Mouse (Mus musculus): ENCODE measurements at regions not wholly inside any gene's neighbourhood (a gene's known extent, or its start where the extent isn't known, plus 50 kb on each side); places are given as distances from the start of the nearest gene placed in this dataset.

- Histone ChIP-seq H3K4me1 (ENCODE audit: control insufficient read depth, insufficient read depth, low read length) (no peaks in the 10 kb centered on the region), H3K4me3 (ENCODE audit: insufficient read depth, low read length) (no peak overlapping the region), H3K27ac (ENCODE audit: insufficient read depth, low read length) (no peak overlapping the region)
- TF ChIP-seq CTCF (IDR thresholded peaks at IDR 0.05; ENCODE audit: borderline replicate concordance, insufficient read depth, low read length), result no peak
- no peak for TF ChIP-seq POLR2A (IDR thresholded peaks at IDR 0.05; ENCODE audit: low read depth, low read length)
Observed at GRCm38 (mm10) chr6:55627228-55627627, 53.8 kb downstream of the Neurod6 start.

- Histone ChIP-seq H3K4me1 (ENCODE audit: control insufficient read depth, insufficient read depth, low read length) (peaks cover 3% of the 10 kb centered on the region), H3K4me3 (ENCODE audit: insufficient read depth, low read length) (no peak overlapping the region), H3K27ac (ENCODE audit: insufficient read depth, low read length) (no peak overlapping the region)
- TF ChIP-seq CTCF (IDR thresholded peaks at IDR 0.05; ENCODE audit: borderline replicate concordance, insufficient read depth, low read length) (no peak), POLR2A (IDR thresholded peaks at IDR 0.05; ENCODE audit: low read depth, low read length) (no peak)
Observed at GRCm38 (mm10) chr6:55620366-55620765, 60.7 kb downstream of the Neurod6 start.

GRCm38 (mm10) chr6:55617922-55618481 is 63.1 kb downstream of the Neurod6 start:
- Histone ChIP-seq H3K4me3 (ENCODE audit: insufficient read depth, low read length) (0 out of 2 replicates have a peak overlapping the region, but pooled peaks have one; percentile 13), H3K27ac (ENCODE audit: insufficient read depth, low read length) (no peak overlapping the region), H3K4me1 (ENCODE audit: control insufficient read depth, insufficient read depth, low read length) (peaks cover 3% of the 10 kb centered on the region)
- TF ChIP-seq POLR2A (IDR thresholded peaks at IDR 0.05; ENCODE audit: low read depth, low read length) (no peak), CTCF (IDR thresholded peaks at IDR 0.05; ENCODE audit: borderline replicate concordance, insufficient read depth, low read length) (no peak)

GRCm38 (mm10) chr6:55610395-55610794 is 70.7 kb downstream of the Neurod6 start:
- no peaks in the 10 kb centered on the region for H3K4me1 ChIP-seq (ENCODE audit: control insufficient read depth, insufficient read depth, low read length)
- H3K4me3 ChIP-seq (ENCODE audit: insufficient read depth, low read length), result no peak overlapping the region
- TF ChIP-seq POLR2A (IDR thresholded peaks at IDR 0.05; ENCODE audit: low read depth, low read length), result no peak
- no peak for TF ChIP-seq CTCF (IDR thresholded peaks at IDR 0.05; ENCODE audit: borderline replicate concordance, insufficient read depth, low read length)
- H3K27ac ChIP-seq (ENCODE audit: insufficient read depth, low read length), result no peak overlapping the region

GRCm38 (mm10) chr6:55609976-55610375 is 71.1 kb downstream of the Neurod6 start:
- no peak for TF ChIP-seq POLR2A (IDR thresholded peaks at IDR 0.05; ENCODE audit: low read depth, low read length)
- TF ChIP-seq CTCF (IDR thresholded peaks at IDR 0.05; ENCODE audit: borderline replicate concordance, insufficient read depth, low read length), result no peak
- no peaks in the 10 kb centered on the region for H3K4me1 ChIP-seq (ENCODE audit: control insufficient read depth, insufficient read depth, low read length)
- no peak overlapping the region for H3K4me3 ChIP-seq (ENCODE audit: insufficient read depth, low read length)
- no peak overlapping the region for H3K27ac ChIP-seq (ENCODE audit: insufficient read depth, low read length)

GRCm38 (mm10) chr6:55609053-55609452 is 72.0 kb downstream of the Neurod6 start:
- TF ChIP-seq CTCF (IDR thresholded peaks at IDR 0.05; ENCODE audit: borderline replicate concordance, insufficient read depth, low read length) (no peak), POLR2A (IDR thresholded peaks at IDR 0.05; ENCODE audit: low read depth, low read length) (no peak)
- H3K4me1 ChIP-seq (ENCODE audit: control insufficient read depth, insufficient read depth, low read length), result no peaks in the 10 kb centered on the region
- H3K4me3 ChIP-seq (ENCODE audit: insufficient read depth, low read length), result no peak overlapping the region
- H3K27ac ChIP-seq (ENCODE audit: insufficient read depth, low read length), result no peak overlapping the region

- H3K27ac ChIP-seq (ENCODE audit: insufficient read depth, low read length), result no peak overlapping the region
- no peaks in the 10 kb centered on the region for H3K4me1 ChIP-seq (ENCODE audit: control insufficient read depth, insufficient read depth, low read length)
- TF ChIP-seq POLR2A (IDR thresholded peaks at IDR 0.05; ENCODE audit: low read depth, low read length), result no peak
- TF ChIP-seq CTCF (IDR thresholded peaks at IDR 0.05; ENCODE audit: borderline replicate concordance, insufficient read depth, low read length), result no peak
- no peak overlapping the region for H3K4me3 ChIP-seq (ENCODE audit: insufficient read depth, low read length)
Observed at GRCm38 (mm10) chr6:55597088-55597487, 84.0 kb downstream of the Neurod6 start.

GRCm38 (mm10) chr6:55592126-55592525 is 88.9 kb downstream of the Neurod6 start:
- TF ChIP-seq CTCF (IDR thresholded peaks at IDR 0.05; ENCODE audit: borderline replicate concordance, insufficient read depth, low read length) (no peak), POLR2A (IDR thresholded peaks at IDR 0.05; ENCODE audit: low read depth, low read length) (no peak)
- H3K4me1 ChIP-seq (ENCODE audit: control insufficient read depth, insufficient read depth, low read length), result no peaks in the 10 kb centered on the region
- H3K27ac ChIP-seq (ENCODE audit: insufficient read depth, low read length), result no peak overlapping the region
- no peak overlapping the region for H3K4me3 ChIP-seq (ENCODE audit: insufficient read depth, low read length)

- H3K27ac ChIP-seq (ENCODE audit: insufficient read depth, low read length), result no peak overlapping the region
- H3K4me3 ChIP-seq (ENCODE audit: insufficient read depth, low read length), result no peak overlapping the region
- TF ChIP-seq POLR2A (IDR thresholded peaks at IDR 0.05; ENCODE audit: low read depth, low read length), result no peak
- no peak for TF ChIP-seq CTCF (IDR thresholded peaks at IDR 0.05; ENCODE audit: borderline replicate concordance, insufficient read depth, low read length)
- no peaks in the 10 kb centered on the region for H3K4me1 ChIP-seq (ENCODE audit: control insufficient read depth, insufficient read depth, low read length)
Observed at GRCm38 (mm10) chr6:55581106-55581505, 100.0 kb downstream of the Neurod6 start.

GRCm38 (mm10) chr6:55580036-55580435 is 101.0 kb downstream of the Neurod6 start:
- no peak for TF ChIP-seq POLR2A (IDR thresholded peaks at IDR 0.05; ENCODE audit: low read depth, low read length)
- TF ChIP-seq CTCF (IDR thresholded peaks at IDR 0.05; ENCODE audit: borderline replicate concordance, insufficient read depth, low read length), result no peak

More at GRCm38 (mm10) chr6:55580036-55580435, 101.0 kb downstream of the Neurod6 start:
- H3K4me3 ChIP-seq (ENCODE audit: insufficient read depth, low read length), result no peak overlapping the region
- H3K27ac ChIP-seq (ENCODE audit: insufficient read depth, low read length), result no peak overlapping the region
- no peaks in the 10 kb centered on the region for H3K4me1 ChIP-seq (ENCODE audit: control insufficient read depth, insufficient read depth, low read length)
